Mouse (Mus musculus) spleen, adult 18-20 months (tissue): ENCODE results near the gene Galnt18.

Experiments used
- DNase-seq, 2 experiments: peaks; one replicate each; pipeline ENCODE4 v3.0.0; 2022; ENCODE audit warnings: mixed read lengths in 2 of 2

Galnt18 gene

GRCm38 (mm10) chr7:111625736-111626135 is 154.0 kb downstream of the Galnt18 start:
- DNase-seq: no peak

- DNase-seq: no peak
Measured at GRCm38 (mm10) chr7:111616231-111616937, 163.4 kb downstream of the Galnt18 start.

GRCm38 (mm10) chr7:111614471-111614870 is 165.3 kb downstream of the Galnt18 start:
- no peak for DNase-seq

GRCm38 (mm10) chr7:111607476-111607875 is 172.3 kb downstream of the Galnt18 start:
- no peak for DNase-seq

- DNase-seq: no peak
Measured at GRCm38 (mm10) chr7:111606091-111606490, 173.7 kb downstream of the Galnt18 start.

- DNase-seq: no peak
Measured at GRCm38 (mm10) chr7:111605663-111606062, 174.1 kb downstream of the Galnt18 start.

GRCm38 (mm10) chr7:111604578-111605208 is 175.1 kb downstream of the Galnt18 start:
- DNase-seq: no peak

- no peak for DNase-seq
Measured at GRCm38 (mm10) chr7:111603186-111603585, 176.6 kb downstream of the Galnt18 start.

- DNase-seq: no peak
Measured at GRCm38 (mm10) chr7:111601339-111602067, 178.3 kb downstream of the Galnt18 start.

- no peak for DNase-seq
Measured at GRCm38 (mm10) chr7:111600756-111601155, 179.0 kb downstream of the Galnt18 start.

GRCm38 (mm10) chr7:111593680-111594079 is 186.1 kb downstream of the Galnt18 start:
- DNase-seq: no peak

GRCm38 (mm10) chr7:111589506-111590125 is 190.2 kb downstream of the Galnt18 start:
- DNase-seq: no peak

GRCm38 (mm10) chr7:111588291-111588781 is 191.4 kb downstream of the Galnt18 start:
- DNase-seq: no peak

- DNase-seq: no peak
Measured at GRCm38 (mm10) chr7:111580547-111580946, 199.2 kb downstream of the Galnt18 start.

- no peak for DNase-seq
Measured at GRCm38 (mm10) chr7:111575096-111575495, 204.7 kb downstream of the Galnt18 start.

- no peak for DNase-seq
Measured at GRCm38 (mm10) chr7:111572336-111572735, 207.4 kb downstream of the Galnt18 start.

- DNase-seq: no peak
Measured at GRCm38 (mm10) chr7:111566838-111567237, 212.9 kb downstream of the Galnt18 start.

- DNase-seq: no peak
Measured at GRCm38 (mm10) chr7:111563316-111564110, 216.3 kb downstream of the Galnt18 start.

- DNase-seq: no peak
Measured at GRCm38 (mm10) chr7:111560097-111560496, 219.7 kb downstream of the Galnt18 start.

GRCm38 (mm10) chr7:111559011-111559410 is 220.8 kb downstream of the Galnt18 start:
- no peak for DNase-seq

- DNase-seq: no peak
Measured at GRCm38 (mm10) chr7:111550987-111551386, 228.8 kb downstream of the Galnt18 start.

GRCm38 (mm10) chr7:111547069-111547468 is 232.7 kb downstream of the Galnt18 start:
- DNase-seq: no peak
